Mouse (Mus musculus): ENCODE measurements around the gene Lrrk2. TPM values are rescaled to one million over a fixed set of nuclear protein-coding genes. Genes with fewer than 3 reads are reported as not detected.

Lrrk2 gene
- polyA plus RNA-seq, 1 experiment = not detected

DNA sequence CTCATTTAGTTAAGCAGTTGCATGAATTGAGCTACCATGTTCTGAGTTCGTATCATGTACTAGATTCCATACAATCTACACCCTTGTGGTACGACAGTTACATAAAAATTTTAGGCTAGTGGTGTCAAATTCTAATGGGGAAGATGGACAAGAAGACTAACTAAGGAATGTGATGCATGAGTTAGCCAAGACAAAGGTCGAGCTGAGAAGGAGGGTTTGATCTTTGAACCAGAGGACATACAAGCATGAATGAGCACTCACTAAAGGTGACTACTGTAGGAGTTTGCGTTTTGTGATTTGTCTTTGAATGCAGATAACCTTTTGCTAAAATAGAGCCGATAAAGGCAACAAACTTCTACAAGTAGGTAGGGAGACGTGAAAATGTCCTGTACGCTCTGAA lies 31.1 kb downstream of the Lrrk2 start:
- TF ChIP-seq TAL1 (IDR thresholded peaks at IDR 0.05; ENCODE audit: low read length) = no peak
- no peak for TF ChIP-seq GATA1 (IDR thresholded peaks at IDR 0.05; ENCODE audit: low read length)
- Histone ChIP-seq H3K9me3 (ENCODE audit: control insufficient read depth, low read length) (no peaks in the 10 kb centered on the region), H3K27me3 (ENCODE audit: control insufficient read depth) (no peaks in the 10 kb centered on the region), H3K4me3 (replicated peaks) (no peak overlapping the region), H3K4me1 (ENCODE audit: control insufficient read depth) (no peaks in the 10 kb centered on the region), H3K36me3 (ENCODE audit: control insufficient read depth) (no peaks in the 10 kb centered on the region)

DNA sequence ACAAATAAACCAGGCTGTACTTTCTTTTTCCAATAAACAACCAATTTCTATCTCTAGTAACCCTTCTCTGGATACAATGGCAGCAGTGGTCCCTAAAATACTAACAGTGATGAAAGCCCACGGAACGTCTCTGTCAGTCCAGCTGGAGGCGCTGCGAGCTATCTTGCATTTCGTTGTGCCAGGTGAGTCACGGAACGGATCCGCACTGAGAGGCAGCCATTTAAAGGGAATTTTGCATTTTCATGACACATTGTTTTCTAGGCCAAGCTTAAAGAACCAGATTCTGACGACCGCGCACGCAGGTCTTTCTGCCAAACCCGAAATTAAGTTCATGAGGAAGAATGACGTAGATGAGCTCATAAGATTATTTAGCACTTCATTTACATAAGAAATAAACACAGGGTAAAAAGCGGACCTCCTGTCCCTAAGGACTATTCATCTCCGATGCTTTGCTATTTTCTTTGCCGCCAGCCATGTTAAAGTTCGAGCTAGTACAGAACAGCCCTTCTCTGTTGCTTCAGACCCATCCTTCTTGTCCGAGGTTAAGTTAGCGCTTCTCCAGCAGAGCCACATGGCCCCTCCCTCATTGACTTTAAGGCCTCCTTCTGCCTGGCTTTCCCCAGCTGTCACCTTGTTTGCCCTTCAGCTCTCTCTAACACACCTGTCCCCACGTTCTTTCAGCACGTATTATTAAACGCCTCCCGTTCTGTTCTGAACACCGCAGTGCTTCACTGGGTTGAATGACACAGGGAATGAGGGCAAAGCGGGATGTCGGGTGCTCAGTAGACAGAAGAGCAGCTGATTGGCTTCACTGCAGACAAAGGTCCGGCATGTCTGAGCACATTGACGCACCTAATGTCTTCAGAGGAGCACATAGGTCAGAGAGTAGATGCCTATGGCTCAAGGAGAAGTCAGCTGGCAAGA lies 36.5 kb downstream of the Lrrk2 start:
- TF ChIP-seq GATA1 (IDR thresholded peaks at IDR 0.05; ENCODE audit: low read length) = no peak
- no peak for TF ChIP-seq TAL1 (IDR thresholded peaks at IDR 0.05; ENCODE audit: low read length)
- Histone ChIP-seq H3K27me3 (ENCODE audit: control insufficient read depth) (no peaks in the 10 kb centered on the region), H3K4me3 (replicated peaks) (no peak overlapping the region), H3K9me3 (ENCODE audit: control insufficient read depth, low read length) (peaks cover 6% of the 10 kb centered on the region), H3K36me3 (ENCODE audit: control insufficient read depth) (no peaks in the 10 kb centered on the region), H3K4me1 (ENCODE audit: control insufficient read depth) (no peaks in the 10 kb centered on the region)

DNA sequence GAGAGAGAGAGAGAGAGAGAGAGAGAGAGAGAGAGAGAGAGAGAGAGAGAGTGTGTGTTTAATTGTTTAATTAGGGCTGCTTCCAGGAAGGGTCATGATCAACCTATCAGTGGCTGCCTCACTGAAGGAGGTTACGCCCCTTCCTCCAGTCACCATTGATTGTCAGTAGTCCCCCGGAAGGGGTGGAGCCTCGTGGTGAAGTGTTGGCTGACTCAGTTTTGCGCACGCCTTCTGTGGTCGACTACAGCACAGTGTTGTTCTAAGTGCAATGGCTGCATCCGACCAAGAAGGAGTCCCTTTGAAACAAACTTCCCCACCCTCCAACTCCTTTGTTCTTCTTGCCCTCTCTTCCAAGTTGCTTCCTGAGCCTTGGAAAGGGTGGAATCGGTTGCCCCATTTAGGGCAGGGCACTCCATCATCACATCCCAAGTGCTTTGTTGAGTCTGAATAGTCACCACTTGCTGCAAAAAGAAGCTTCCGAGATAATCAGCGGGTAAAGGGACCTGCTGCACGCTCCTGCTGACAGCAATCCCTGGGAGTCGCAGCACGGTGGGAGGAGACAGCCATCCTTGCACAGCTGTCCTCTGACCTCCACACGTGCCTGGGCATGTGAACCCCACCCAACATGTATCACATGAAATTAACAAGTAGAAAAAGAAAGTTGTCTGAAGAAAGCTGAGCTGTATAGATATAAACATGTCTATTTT lies 62.4 kb downstream of the Lrrk2 start:
- H3K27me3 ChIP-seq (ENCODE audit: control insufficient read depth) = no peaks in the 10 kb centered on the region
- no peak for TF ChIP-seq GATA1 (IDR thresholded peaks at IDR 0.05; ENCODE audit: low read length)
- no peak for TF ChIP-seq TAL1 (IDR thresholded peaks at IDR 0.05; ENCODE audit: low read length)
- H3K9me3 ChIP-seq (ENCODE audit: control insufficient read depth, low read length) = peaks cover 13% of the 10 kb centered on the region
- no peaks in the 10 kb centered on the region for H3K36me3 ChIP-seq (ENCODE audit: control insufficient read depth)
- no peaks in the 10 kb centered on the region for H3K4me1 ChIP-seq (ENCODE audit: control insufficient read depth)
- no peak overlapping the region for H3K4me3 ChIP-seq (replicated peaks)

DNA sequence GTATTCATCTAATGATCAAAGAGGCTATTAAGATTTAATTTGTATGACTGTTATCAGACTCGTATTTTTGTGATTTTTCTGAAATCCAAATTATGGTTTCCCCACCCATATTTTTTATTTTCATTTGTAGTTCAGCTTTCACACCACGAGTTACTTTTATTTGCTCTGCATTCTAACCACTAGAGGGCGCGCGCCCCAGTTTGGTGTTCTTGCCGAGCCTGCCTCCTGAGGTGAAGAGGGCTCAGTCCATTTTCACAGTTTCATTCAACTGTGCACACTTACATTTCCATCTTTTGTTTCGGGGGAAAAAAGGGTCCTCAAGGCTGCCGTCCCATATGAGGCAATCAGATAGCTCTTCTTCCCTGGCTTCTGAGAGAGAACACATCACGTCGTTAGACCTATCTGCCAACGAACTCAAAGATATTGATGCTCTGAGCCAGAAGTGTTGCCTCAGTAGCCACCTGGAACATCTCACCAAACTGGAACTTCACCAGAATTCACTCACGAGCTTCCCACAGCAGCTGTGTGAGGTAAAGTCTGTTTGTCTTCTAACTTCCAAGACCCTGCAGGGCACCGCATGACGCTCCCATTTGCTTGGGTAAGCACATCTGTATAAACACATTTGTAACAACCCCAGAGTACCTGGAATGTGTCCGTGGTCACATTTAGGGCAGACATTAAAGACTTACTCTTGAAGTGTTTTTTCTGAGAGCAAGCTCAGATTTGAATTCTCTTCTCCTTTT lies 64.0 kb downstream of the Lrrk2 start:
- H3K4me3 ChIP-seq (replicated peaks) = no peak overlapping the region
- peaks cover 10% of the 10 kb centered on the region for H3K9me3 ChIP-seq (ENCODE audit: control insufficient read depth, low read length)
- no peaks in the 10 kb centered on the region for H3K36me3 ChIP-seq (ENCODE audit: control insufficient read depth)
- TF ChIP-seq GATA1 (IDR thresholded peaks at IDR 0.05; ENCODE audit: low read length) (no peak), TAL1 (IDR thresholded peaks at IDR 0.05; ENCODE audit: low read length) (no peak)
- no peaks in the 10 kb centered on the region for H3K4me1 ChIP-seq (ENCODE audit: control insufficient read depth)
- H3K27me3 ChIP-seq (ENCODE audit: control insufficient read depth) = no peaks in the 10 kb centered on the region

DNA sequence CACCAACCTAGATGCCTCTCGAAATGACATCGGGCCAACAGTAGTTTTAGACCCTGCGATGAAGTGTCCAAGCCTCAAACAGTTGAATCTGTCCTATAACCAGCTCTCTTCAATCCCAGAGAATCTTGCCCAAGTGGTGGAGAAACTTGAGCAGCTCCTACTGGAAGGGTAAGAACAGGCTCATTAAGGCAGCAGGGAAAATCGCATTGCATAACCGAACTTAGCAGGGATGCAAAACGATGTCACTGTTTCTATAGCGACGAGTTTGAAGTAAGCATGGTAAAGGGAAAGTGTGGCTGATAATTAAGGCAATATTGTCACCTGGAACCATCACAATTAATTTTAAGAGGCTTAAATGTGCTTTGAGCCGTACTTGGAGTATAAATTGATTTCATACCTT lies 65.8 kb downstream of the Lrrk2 start:
- TF ChIP-seq TAL1 (IDR thresholded peaks at IDR 0.05; ENCODE audit: low read length) (no peak), GATA1 (IDR thresholded peaks at IDR 0.05; ENCODE audit: low read length) (no peak)
- no peak overlapping the region for H3K4me3 ChIP-seq (replicated peaks)
- H3K27me3 ChIP-seq (ENCODE audit: control insufficient read depth) = no peaks in the 10 kb centered on the region
- peaks cover 4% of the 10 kb centered on the region; the same call in 1 of the 2 replicates for H3K9me3 ChIP-seq (ENCODE audit: control insufficient read depth, low read length)
- H3K4me1 ChIP-seq (ENCODE audit: control insufficient read depth) = no peaks in the 10 kb centered on the region
- H3K36me3 ChIP-seq (ENCODE audit: control insufficient read depth) = no peaks in the 10 kb centered on the region

DNA sequence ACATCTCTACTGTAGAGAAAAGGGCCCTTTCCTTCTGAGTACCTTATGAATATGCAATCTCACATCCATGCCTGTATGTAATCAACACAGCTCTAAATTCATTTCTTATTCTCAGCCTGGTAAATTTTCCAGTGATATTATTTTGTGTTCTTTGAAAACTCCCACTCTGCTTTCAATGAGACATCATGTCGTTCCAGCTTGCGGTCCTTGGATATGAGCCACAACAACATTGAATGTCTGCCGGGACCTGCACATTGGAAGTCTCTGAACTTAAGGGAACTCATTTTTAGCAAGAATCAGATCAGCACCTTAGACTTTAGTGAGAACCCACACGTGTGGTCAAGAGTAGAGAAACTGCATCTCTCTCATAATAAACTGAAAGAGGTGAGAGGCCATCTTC lies 72.5 kb downstream of the Lrrk2 start:
- Histone ChIP-seq H3K4me3 (replicated peaks) (no peak overlapping the region), H3K36me3 (ENCODE audit: control insufficient read depth) (no peaks in the 10 kb centered on the region), H3K27me3 (ENCODE audit: control insufficient read depth) (no peaks in the 10 kb centered on the region), H3K9me3 (ENCODE audit: control insufficient read depth, low read length) (no peaks in the 10 kb centered on the region), H3K4me1 (ENCODE audit: control insufficient read depth) (no peaks in the 10 kb centered on the region)
- no peak for TF ChIP-seq TAL1 (IDR thresholded peaks at IDR 0.05; ENCODE audit: low read length)

DNA sequence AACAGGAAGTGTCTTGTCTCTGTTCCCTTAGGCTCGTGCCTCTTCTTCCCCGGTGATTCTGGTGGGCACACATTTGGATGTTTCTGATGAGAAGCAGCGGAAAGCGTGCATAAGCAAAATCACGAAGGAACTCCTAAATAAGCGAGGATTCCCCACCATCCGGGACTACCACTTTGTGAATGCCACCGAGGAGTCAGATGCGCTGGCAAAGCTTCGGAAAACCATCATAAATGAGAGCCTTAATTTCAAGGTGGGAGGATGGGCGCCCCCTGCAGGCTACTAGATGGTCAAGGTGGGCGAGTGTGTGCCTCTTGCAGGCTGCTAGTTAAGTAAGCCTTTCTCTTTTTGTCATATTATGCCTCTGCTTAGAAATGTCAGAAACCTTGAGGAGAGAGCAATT lies 79.1 kb downstream of the Lrrk2 start:
- no peaks in the 10 kb centered on the region for H3K4me1 ChIP-seq (ENCODE audit: control insufficient read depth)
- H3K27me3 ChIP-seq (ENCODE audit: control insufficient read depth) = no peaks in the 10 kb centered on the region
- no peak overlapping the region for H3K4me3 ChIP-seq (replicated peaks)
- no peaks in the 10 kb centered on the region for H3K9me3 ChIP-seq (ENCODE audit: control insufficient read depth, low read length)
- H3K36me3 ChIP-seq (ENCODE audit: control insufficient read depth) = no peaks in the 10 kb centered on the region
- TF ChIP-seq TAL1 (IDR thresholded peaks at IDR 0.05; ENCODE audit: low read length) = no peak
- no peak for TF ChIP-seq GATA1 (IDR thresholded peaks at IDR 0.05; ENCODE audit: low read length)

DNA sequence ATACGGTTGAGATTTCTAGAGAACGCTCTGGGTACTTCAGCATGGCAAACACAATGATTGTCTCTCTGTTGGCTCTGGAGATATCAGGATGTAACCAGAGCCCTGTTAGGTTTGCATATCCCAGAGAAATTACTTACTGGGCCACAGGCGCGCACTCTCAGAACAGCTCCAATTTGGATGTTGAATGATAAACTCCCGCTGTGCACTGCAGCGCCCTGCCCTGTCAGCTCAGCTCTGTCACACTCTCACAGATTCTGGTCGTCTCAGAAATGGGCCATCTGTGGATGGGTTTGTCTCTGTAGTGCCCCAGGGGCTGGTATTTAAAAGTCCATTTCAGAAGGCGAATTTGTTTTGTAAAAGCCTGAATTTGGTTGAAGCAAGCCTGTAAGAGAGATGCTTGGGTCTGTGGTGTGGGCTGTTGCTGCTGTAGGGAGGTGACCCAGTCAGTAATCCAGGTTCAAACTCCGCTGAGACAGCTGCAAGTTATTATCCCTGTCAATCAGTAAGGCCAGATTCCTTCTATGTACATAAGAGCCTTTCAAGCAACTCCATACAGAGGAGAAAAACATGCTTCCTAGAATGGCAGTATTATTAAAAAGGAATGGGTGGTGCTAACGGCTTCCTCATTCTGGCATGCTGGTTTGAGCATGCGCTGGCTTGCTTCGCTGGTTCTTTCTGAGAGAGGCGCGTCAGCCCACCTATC lies 80.6 kb downstream of the Lrrk2 start:
- Histone ChIP-seq H3K27me3 (ENCODE audit: control insufficient read depth) (no peaks in the 10 kb centered on the region), H3K4me3 (replicated peaks) (no peak overlapping the region), H3K9me3 (ENCODE audit: control insufficient read depth, low read length) (no peaks in the 10 kb centered on the region), H3K4me1 (ENCODE audit: control insufficient read depth) (no peaks in the 10 kb centered on the region), H3K36me3 (ENCODE audit: control insufficient read depth) (no peaks in the 10 kb centered on the region)
- TF ChIP-seq GATA1 (IDR thresholded peaks at IDR 0.05; ENCODE audit: low read length) = no peak
- TF ChIP-seq TAL1 (IDR thresholded peaks at IDR 0.05; ENCODE audit: low read length) = no peak

Data from erythroblast, embryonic 14.5 days (primary cell).